Mouse (Mus musculus): ENCODE data around the gene Bcl2l12. TPM values are rescaled to one million over a fixed set of nuclear protein-coding genes. Genes with fewer than 3 reads are reported as not detected.

Bcl2l12 gene
- total and polyA plus RNA-seq, 3 experiments, result 16.6 to 24.6 TPM; not detected in 1

DNA sequence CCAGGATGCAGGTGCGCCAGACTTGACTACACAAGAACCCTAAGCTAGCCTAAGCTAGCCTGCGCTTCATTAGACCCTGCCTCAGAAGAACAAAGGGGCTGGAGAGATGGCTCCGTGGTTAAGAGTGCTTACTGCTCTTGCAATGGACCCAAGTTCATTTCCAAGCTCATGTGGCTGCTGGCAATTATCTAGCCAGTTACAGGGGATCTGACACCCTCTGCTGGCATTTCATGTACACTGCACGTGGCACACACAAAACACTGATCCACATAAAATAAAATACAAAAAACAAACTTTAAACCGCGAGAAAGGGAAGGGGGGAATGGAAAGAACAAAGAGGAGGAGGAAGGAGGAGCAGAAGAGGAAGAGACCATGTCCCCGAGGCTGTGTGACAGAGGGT, 40.3 kb downstream of the Bcl2l12 start (continued):
- TF ChIP-seq POLR2AphosphoS5 (IDR thresholded peaks at IDR 0.05; ENCODE audit: borderline replicate concordance, low read depth, low read length) (no peak), TAL1 (IDR thresholded peaks at IDR 0.05; ENCODE audit: low read length) (no peak), RAD21 (IDR thresholded peaks at IDR 0.05; ENCODE audit: low read depth, low read length) (peak; percentile 89), TBP (IDR thresholded peaks at IDR 0.05; ENCODE audit: low read depth, low read length) (no peak), CHD2 (IDR thresholded peaks at IDR 0.05; ENCODE audit: low read length) (no peak), ZKSCAN1 (IDR thresholded peaks at IDR 0.05; ENCODE audit: low read depth, low read length) (no peak), MAFK (IDR thresholded peaks at IDR 0.05; ENCODE audit: borderline replicate concordance, low read depth, low read length) (no peak), ZC3H11A (IDR thresholded peaks at IDR 0.05; ENCODE audit: low read depth, low read length) (peak; percentile 76), JUND (IDR thresholded peaks at IDR 0.05; ENCODE audit: low read depth, low read length) (no peak), ETS1 (IDR thresholded peaks at IDR 0.05; ENCODE audit: low read depth, low read length) (no peak), NELFE (IDR thresholded peaks at IDR 0.05; ENCODE audit: low read depth, low read length) (no peak), CTCF (IDR thresholded peaks at IDR 0.05 in 2 of 3, conservative IDR thresholded peaks at IDR 0.05 in 1 of 3; ENCODE audit: control insufficient read depth in 1 of 3, insufficient read depth in 1 of 3, low read depth in 2 of 3, low read length in 3 of 3, poor library complexity in 1 of 3, severe bottlenecking in 1 of 3) (peak; percentile 75 to 90 (median 81)), HCFC1 (IDR thresholded peaks at IDR 0.05; ENCODE audit: low read depth, low read length) (no peak), GABPA (IDR thresholded peaks at IDR 0.05; ENCODE audit: low read depth, low read length) (no peak), SMC3 (IDR thresholded peaks at IDR 0.05; ENCODE audit: low read depth, low read length) (peak; percentile 86), MAX (IDR thresholded peaks at IDR 0.05; ENCODE audit: low read length) (peak; percentile 96), RCOR1 (IDR thresholded peaks at IDR 0.05; ENCODE audit: low read depth, low read length) (no peak), MAZ (IDR thresholded peaks at IDR 0.05; ENCODE audit: low read depth, low read length) (no peak), MYB (IDR thresholded peaks at IDR 0.05; ENCODE audit: low read depth, low read length) (no peak), ZNF384 (IDR thresholded peaks at IDR 0.05; ENCODE audit: low read depth, low read length) (0 out of 2 replicates have a peak, but pooled peaks have one; percentile 42)

DNA sequence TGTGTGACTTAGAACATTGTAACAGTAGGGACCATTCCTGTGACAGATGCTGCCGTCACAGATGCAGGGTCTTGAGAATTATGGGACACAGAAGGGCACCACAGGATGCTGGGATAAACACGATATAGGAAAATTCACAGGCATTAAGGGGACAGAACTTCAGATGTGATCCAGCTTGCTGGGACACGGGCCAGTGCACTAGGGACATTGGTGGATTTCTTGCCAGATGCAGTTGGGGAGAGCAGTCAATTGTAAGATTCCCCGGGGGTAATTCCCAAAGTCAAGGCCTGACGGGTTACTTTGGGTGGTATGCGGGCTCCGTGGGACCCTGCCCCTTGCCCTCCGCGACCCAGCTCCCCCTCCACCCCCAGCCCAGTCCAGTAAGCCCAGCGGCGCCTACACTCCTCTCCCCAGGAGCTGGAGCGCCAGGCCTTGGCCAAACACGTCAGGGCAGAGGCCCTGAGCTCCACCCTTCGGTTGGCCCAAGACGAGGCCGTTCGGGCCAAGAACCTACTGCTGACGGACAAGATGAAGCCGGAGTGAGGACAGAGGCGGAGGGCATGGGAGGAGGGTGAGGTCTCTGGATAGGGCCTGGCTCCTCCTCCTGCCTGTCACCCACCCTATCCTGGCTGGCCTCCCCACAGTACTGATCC, 41.2 kb downstream of the Bcl2l12 start:
- H3K79me2 ChIP-seq (ENCODE audit: control insufficient read depth, insufficient read depth, low read length, poor library complexity), result no peaks in the 10 kb centered on the region
- no peaks in the 10 kb centered on the region for H3K9me3 ChIP-seq (replicated peaks; ENCODE audit: insufficient read depth, low read length)
- no peak for TF ChIP-seq UBTF (IDR thresholded peaks at IDR 0.05; ENCODE audit: borderline replicate concordance, insufficient read depth, low read depth, low read length)
- no peak for TF ChIP-seq POLR2AphosphoS2 (IDR thresholded peaks at IDR 0.05; ENCODE audit: low read length)
- no peak for TF ChIP-seq MXI1 (IDR thresholded peaks at IDR 0.05; ENCODE audit: low read depth, low read length)
- no peak for TF ChIP-seq SMC3 (IDR thresholded peaks at IDR 0.05; ENCODE audit: low read depth, low read length)
- no peak for TF ChIP-seq MAFK (IDR thresholded peaks at IDR 0.05; ENCODE audit: borderline replicate concordance, low read depth, low read length)
- no peak for TF ChIP-seq ZNF384 (IDR thresholded peaks at IDR 0.05; ENCODE audit: low read depth, low read length)
- no peak for TF ChIP-seq KAT2A (conservative IDR thresholded peaks at IDR 0.05; ENCODE audit: low read depth, low read length)
- TF ChIP-seq MEF2A (IDR thresholded peaks at IDR 0.05; ENCODE audit: extremely low read depth, insufficient replicate concordance, low read depth, low read length, poor library complexity, severe bottlenecking), result no peak
- no peak for TF ChIP-seq CTCF (IDR thresholded peaks at IDR 0.05 in 2 of 3, conservative IDR thresholded peaks at IDR 0.05 in 1 of 3; ENCODE audit: control insufficient read depth in 1 of 3, insufficient read depth in 1 of 3, low read depth in 2 of 3, low read length in 3 of 3, poor library complexity in 1 of 3, severe bottlenecking in 1 of 3)
- TF ChIP-seq ZKSCAN1 (IDR thresholded peaks at IDR 0.05; ENCODE audit: low read depth, low read length), result no peak
- TF ChIP-seq ZMIZ1 (IDR thresholded peaks at IDR 0.05; ENCODE audit: low read depth, low read length), result no peak
- no peak for TF ChIP-seq E2F4 (IDR thresholded peaks at IDR 0.05; ENCODE audit: borderline replicate concordance, low read depth, low read length)
- no peak for TF ChIP-seq EP300 (IDR thresholded peaks at IDR 0.05; ENCODE audit: low read depth in 1 of 2, low read length in 2 of 2)
- TF ChIP-seq USF1 (IDR thresholded peaks at IDR 0.05; ENCODE audit: low read depth, low read length), result no peak
- TF ChIP-seq HCFC1 (IDR thresholded peaks at IDR 0.05; ENCODE audit: low read depth, low read length), result no peak
- no peak for TF ChIP-seq JUND (IDR thresholded peaks at IDR 0.05; ENCODE audit: low read depth, low read length)
- no peak for TF ChIP-seq ETS1 (IDR thresholded peaks at IDR 0.05; ENCODE audit: low read depth, low read length)
- no peak for TF ChIP-seq MAZ (IDR thresholded peaks at IDR 0.05; ENCODE audit: low read depth, low read length)
- no peak for TF ChIP-seq GATA1 (IDR thresholded peaks at IDR 0.05; ENCODE audit: low read depth, low read length)
- TF ChIP-seq RCOR1 (IDR thresholded peaks at IDR 0.05; ENCODE audit: low read depth, low read length), result no peak
- no peaks in the 10 kb centered on the region; a peak in 1 of 4 replicates for H3K36me3 ChIP-seq (ENCODE audit: control insufficient read depth in 1 of 2, insufficient read depth in 2 of 2, low read length in 2 of 2)
- no peak overlapping the region for H3K9ac ChIP-seq (ENCODE audit: control insufficient read depth, low read depth, low read length, poor library complexity, severe bottlenecking)
- H3K27ac ChIP-seq (ENCODE audit: control insufficient read depth, low read depth, low read length), result no peak overlapping the region
- H3K4me3 ChIP-seq (ENCODE audit: control insufficient read depth in 1 of 2, insufficient read depth in 1 of 2, low read depth in 2 of 2, low read length in 2 of 2), result no peak overlapping the region
- H3K27me3 ChIP-seq (ENCODE audit: control insufficient read depth in 1 of 2, insufficient read depth in 2 of 2, low read length in 2 of 2), result no peaks in the 10 kb centered on the region
- H3K4me1 ChIP-seq (ENCODE audit: control insufficient read depth in 1 of 2, insufficient read depth in 2 of 2, low read length in 2 of 2), result 0 out of 4 replicates have a peak, but pooled peaks cover 0 to 4% of the 10 kb centered on the region in 2 experiments
- no peak for DNase-seq (ENCODE audit: low read depth, low spot score)
